Mouse (Mus musculus) embryonic stem cell, embryonic (primary cell): Measurements from ENCODE around the gene Nelfb.

ENCODE experiments used
- CTCF ChIA-PET, 4 experiments: fragments of 300-600 bp in 2 of 4; fragments of 350-600 bp in 2 of 4; sonication (Branson Sonifier 250); formaldehyde crosslinking; loops; one replicate each; lab custom pipeline; 2022; ENCODE audit warnings: inconsistent platforms in 2 of 4; lab: Charles Lee
- POLR2A ChIA-PET, 4 experiments: fragments of 300-600 bp in 2 of 4; fragments of 350-600 bp in 2 of 4; sonication (Branson Sonifier 250); formaldehyde crosslinking; loops; one replicate each; lab custom pipeline; 2022; ENCODE audit warnings: antibody characterized with exemption in 4 of 4, inconsistent platforms in 1 of 4; lab: Charles Lee

Nelfb gene

GRCm38 (mm10) chr2:25211121-25211670 is at the start of gene Nelfb:
TSS of gene Nelfb (minus strand) at chr2:25211489.
- CTCF ChIA-PET = interaction anchor here in 3 of 4 experiments (0.6 to 2.9 kb wide), 6 partner anchors 14 to 117 kb away, joined by 3 to 11 read pairs (median 4); partner anchors contain the start of genes Tor4a (in 1 of the 3) and Tubb4b (in 1 of the 3)
- POLR2A ChIA-PET = interaction anchor here (0.5 to 75.9 kb wide), 20 partner anchors 1 to 261 kb away, joined by 3 to 2347 read pairs (median 5); partner anchors contain the start of genes Tor4a (in 4 of the 4), Nrarp (in 3 of the 4), Tubb4b (in 3 of the 4) and AL732309.1 (in 2 of the 4)

- POLR2A ChIA-PET = interaction anchor here in 3 of 4 experiments (0.7 to 75.9 kb wide), 5 partner anchors 13 to 197 kb away, joined by 3 to 2347 read pairs (median 4); partner anchors contain the start of genes Fam166a (in 2 of the 3), Nelfb (in 2 of the 3), Rnf224 (in 2 of the 3) and Slc34a3 (in 2 of the 3)
- CTCF ChIA-PET = interaction anchor here in 1 of 4 experiments (1.0 kb wide), 1 partner anchor 60 kb away, joined by 3 read pairs; the partner anchor contains the start of gene Grin1
Measured at GRCm38 (mm10) chr2:25258887-25259286, 47.6 kb upstream of the Nelfb start.

- ChIA-PET CTCF (interaction anchor here in 2 of 4 experiments (1.0 to 3.5 kb wide), 5 partner anchors 14 to 65 kb away, joined by 3 to 23 read pairs (median 5); no protein-coding TSS in a partner anchor), POLR2A (interaction anchor here in 2 of 4 experiments (1.1 to 75.9 kb wide), 5 partner anchors 13 to 63 kb away, joined by 3 to 2347 read pairs (median 25); partner anchors contain the start of genes Fam166a (in 2 of the 2), Nelfb (in 2 of the 2), Rnf224 (in 2 of the 2) and Slc34a3 (in 2 of the 2))
Measured at GRCm38 (mm10) chr2:25257250-25257649, 46.0 kb upstream of the Nelfb start.

GRCm38 (mm10) chr2:25256443-25257109 is 45.3 kb upstream of the Nelfb start:
- ChIA-PET POLR2A (interaction anchor here in 3 of 4 experiments (1.0 to 75.9 kb wide), 22 partner anchors 8 to 140 kb away, joined by 3 to 2347 read pairs (median 6); partner anchors contain the start of genes Tubb4b (in 3 of the 3), AL732309.1 (in 2 of the 3), Anapc2 (in 2 of the 3) and Cysrt1 (in 2 of the 3)), CTCF (interaction anchor here in 3 of 4 experiments (0.6 to 3.5 kb wide), 13 partner anchors 11 to 104 kb away, joined by 3 to 23 read pairs (median 4); partner anchors contain the start of genes AL732309.1 (in 1 of the 3) and Tor4a (in 1 of the 3))

GRCm38 (mm10) chr2:25255284-25255779 is 44.0 kb upstream of the Nelfb start, which contains the start of gene Tmem203:
TSS of gene Tmem203 (plus strand) at chr2:25255439.
- ChIA-PET POLR2A (interaction anchor here (0.6 to 75.9 kb wide), 40 partner anchors 10 to 205 kb away, joined by 3 to 2347 read pairs (median 5); partner anchors contain the start of genes Anapc2 (in 3 of the 4), Cysrt1 (in 3 of the 4), Rnf208 (in 3 of the 4) and Ssna1 (in 3 of the 4)), CTCF (interaction anchor here (0.5 to 3.5 kb wide), 19 partner anchors 10 to 320 kb away, joined by 3 to 23 read pairs (median 3); partner anchors contain the start of genes AL732309.1 (in 1 of the 4), Arrdc1 (in 1 of the 4), Cysrt1 (in 1 of the 4) and Rnf208 (in 1 of the 4))

GRCm38 (mm10) chr2:25252331-25252730 is 41.0 kb upstream of the Nelfb start:
- POLR2A ChIA-PET = interaction anchor here (0.7 to 75.9 kb wide), 8 partner anchors 3 to 76 kb away, joined by 3 to 2347 read pairs (median 48); partner anchors contain the start of genes Cysrt1 (in 3 of the 4), Rnf208 (in 3 of the 4), Fam166a (in 2 of the 4) and Nelfb (in 2 of the 4)
- CTCF ChIA-PET = interaction anchor here (0.5 to 7.5 kb wide), 14 partner anchors 12 to 87 kb away, joined by 3 to 46 read pairs (median 3); no protein-coding TSS in a partner anchor

- ChIA-PET CTCF (interaction anchor here (0.6 to 8.8 kb wide), 12 partner anchors 9 to 180 kb away, joined by 3 to 51 read pairs (median 4); partner anchors contain the start of genes Tmem203 (in 1 of the 4) and Tor4a (in 1 of the 4)), POLR2A (interaction anchor here (0.5 to 75.9 kb wide), 22 partner anchors 3 to 311 kb away, joined by 3 to 2347 read pairs (median 5); partner anchors contain the start of genes Tmem203 (in 3 of the 4), Tubb4b (in 3 of the 4), Fam166a (in 2 of the 4) and Nelfb (in 2 of the 4))
Measured at GRCm38 (mm10) chr2:25246183-25247072, 35.1 kb upstream of the Nelfb start, which contains the start of gene AL732309.1. TSS of gene AL732309.1 (minus strand) at chr2:25246863.

- CTCF ChIA-PET = interaction anchor here in 3 of 4 experiments (0.9 to 8.8 kb wide), 3 partner anchors 16 kb away, joined by 6 to 51 read pairs (median 9); no protein-coding TSS in a partner anchor
- POLR2A ChIA-PET = interaction anchor here (0.7 to 75.9 kb wide), 13 partner anchors 6 to 92 kb away, joined by 3 to 2347 read pairs (median 6); partner anchors contain the start of genes Tmem203 (in 3 of the 4), Tubb4b (in 3 of the 4), Anapc2 (in 2 of the 4) and Fam166a (in 2 of the 4)
Measured at GRCm38 (mm10) chr2:25244144-25244543, 32.9 kb upstream of the Nelfb start.

- CTCF ChIA-PET = interaction anchor here in 3 of 4 experiments (1.8 to 8.8 kb wide), 3 partner anchors 14 to 15 kb away, joined by 7 to 54 read pairs (median 51); no protein-coding TSS in a partner anchor
- POLR2A ChIA-PET = interaction anchor here in 3 of 4 experiments (0.8 to 75.9 kb wide), 11 partner anchors 6 to 308 kb away, joined by 3 to 2347 read pairs (median 10); partner anchors contain the start of genes Tubb4b (in 3 of the 3), Fam166a (in 2 of the 3), Nelfb (in 2 of the 3) and Rnf224 (in 2 of the 3)
Measured at GRCm38 (mm10) chr2:25243342-25243741, 32.1 kb upstream of the Nelfb start.

GRCm38 (mm10) chr2:25242101-25242506 is 30.8 kb upstream of the Nelfb start, which contains the start of the genes Rnf208 and Cysrt1:
TSS of gene Rnf208 (plus strand) at chr2:25242255.
TSS of gene Cysrt1 (minus strand) at chr2:25242452.
- ChIA-PET CTCF (interaction anchor here in 3 of 4 experiments (0.7 to 8.8 kb wide), 6 partner anchors 10 to 17 kb away, joined by 3 to 54 read pairs (median 5); partner anchors contain the start of genes Tmem203 (in 1 of the 3) and Tubb4b (in 1 of the 3)), POLR2A (interaction anchor here (0.6 to 75.9 kb wide), 23 partner anchors 8 to 464 kb away, joined by 3 to 2347 read pairs (median 5); partner anchors contain the start of genes Tmem203 (in 3 of the 4), Fam166a (in 2 of the 4), Nelfb (in 2 of the 4) and Nrarp (in 2 of the 4))

- CTCF ChIA-PET = interaction anchor here in 2 of 4 experiments (0.5 to 4.7 kb wide), 5 partner anchors 12 to 185 kb away, joined by 3 to 54 read pairs (median 3); partner anchors contain the start of genes Tmem203 (in 1 of the 2) and Tubb4b (in 1 of the 2)
Measured at GRCm38 (mm10) chr2:25241438-25241775, 30.1 kb upstream of the Nelfb start.

GRCm38 (mm10) chr2:25240723-25241437 is 29.6 kb upstream of the Nelfb start:
- CTCF ChIA-PET = interaction anchor here (0.5 to 4.7 kb wide), 18 partner anchors 8 to 343 kb away, joined by 3 to 54 read pairs (median 5); partner anchors contain the start of genes Tmem203 (in 1 of the 4) and Tubb4b (in 1 of the 4)
- POLR2A ChIA-PET = interaction anchor here (0.5 to 75.9 kb wide), 54 partner anchors 8 to 733 kb away, joined by 3 to 2347 read pairs (median 4); partner anchors contain the start of genes Nrarp (in 3 of the 4), Tmem203 (in 3 of the 4), Tor4a (in 3 of the 4) and Tubb4b (in 3 of the 4)

More at GRCm38 (mm10) chr2:25241438-25241775, 30.1 kb upstream of the Nelfb start:
- POLR2A ChIA-PET = interaction anchor here in 3 of 4 experiments (1.2 to 75.9 kb wide), 15 partner anchors 8 to 306 kb away, joined by 3 to 2347 read pairs (median 7); partner anchors contain the start of genes Tmem203 (in 3 of the 3), Fam166a (in 2 of the 3), Nelfb (in 2 of the 3) and Rnf224 (in 2 of the 3)

- CTCF ChIA-PET = interaction anchor here (0.6 to 4.7 kb wide), 17 partner anchors 8 to 343 kb away, joined by 3 to 54 read pairs (median 5); partner anchors contain the start of genes Tmem203 (in 1 of the 4) and Tubb4b (in 1 of the 4)
- POLR2A ChIA-PET = interaction anchor here (0.5 to 75.9 kb wide), 53 partner anchors 8 to 733 kb away, joined by 3 to 2347 read pairs (median 4); partner anchors contain the start of genes Tmem203 (in 4 of the 4), Tor4a (in 3 of the 4), Tubb4b (in 3 of the 4) and Fam166a (in 2 of the 4)
Measured at GRCm38 (mm10) chr2:25240310-25240709, 29.0 kb upstream of the Nelfb start.
